Mouse (Mus musculus): Measurements from ENCODE around the gene Slf2. TPM values are rescaled to one million over a fixed set of nuclear protein-coding genes. Genes with fewer than 3 reads are reported as not detected.

Gene Slf2
- total and polyA plus RNA-seq, 3 experiments, result 44.1 to 79.7 (median 79.5) TPM

DNA sequence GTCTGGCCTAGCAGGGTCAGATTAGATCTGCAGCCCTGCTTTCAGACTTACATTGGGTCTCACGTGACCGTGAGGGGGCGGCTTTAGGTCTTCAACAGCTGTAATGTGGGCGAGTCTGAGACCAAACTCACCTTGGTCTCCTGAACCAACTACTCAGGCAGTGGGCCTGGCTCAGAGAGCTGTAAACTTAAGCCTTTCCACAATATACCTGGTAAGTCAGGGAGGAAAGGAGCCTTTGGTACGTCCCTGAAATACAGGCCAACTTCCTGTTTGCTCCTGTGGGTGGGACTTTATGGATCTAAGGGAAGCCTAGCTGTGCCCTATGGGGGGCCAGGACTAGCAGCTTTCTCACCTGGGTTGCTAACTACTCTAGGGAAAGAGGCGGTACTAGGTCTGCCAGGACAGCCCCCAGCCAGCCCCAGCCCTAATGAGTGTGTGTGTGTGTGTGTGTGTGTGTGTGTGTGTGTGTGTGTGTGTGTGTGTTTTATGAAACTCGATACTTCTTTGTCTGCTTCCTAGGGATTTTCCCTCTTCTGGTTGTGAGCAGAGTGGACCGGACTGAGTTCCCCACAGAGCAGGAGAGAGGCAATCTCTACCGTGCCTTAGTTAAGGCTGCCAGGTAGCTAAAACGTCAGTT, 83.5 kb downstream of the Slf2 start, which contains the start of gene Lzts2:
Gene Lzts2, plus strand, starts transcription at position 80 of the 637 bp plus-strand sequence.
- DNase-seq (ENCODE audit: low spot score) (peak; percentile 43), ATAC-seq (ENCODE audit: extremely low read depth, insufficient number of reproducible peaks, low FRiP score, poor library complexity, severe bottlenecking) (no peak)
- Histone ChIP-seq H3K4me3 (ENCODE audit: low read depth, low read length) (peak within 1 kb of the TSS; percentile 76), H3K36me3 (replicated peaks) (peaks cover 38% of the 10 kb centered on the region), H3K27me3 (ENCODE audit: insufficient read depth, low read length) (no peaks in the 10 kb centered on the region), H3K9me3 (replicated peaks) (no peaks in the 10 kb centered on the region), H3K4me1 (ENCODE audit: insufficient read depth, low read depth, low read length) (peaks cover 63% of the 10 kb centered on the region)
- TF ChIP-seq GATA2 (IDR thresholded peaks at IDR 0.05; ENCODE audit: borderline replicate concordance, low read depth, low read length), result no peak
- no peak for TF ChIP-seq CTCF (IDR thresholded peaks at IDR 0.05; ENCODE audit: low read depth, low read length)
- no peak for TF ChIP-seq GATA1 (IDR thresholded peaks at IDR 0.05; ENCODE audit: borderline replicate concordance, low read length)
- no peak for TF ChIP-seq TAL1 (conservative IDR thresholded peaks at IDR 0.05; ENCODE audit: low read depth, low read length)
- TF ChIP-seq POLR2AphosphoS5 (IDR thresholded peaks at IDR 0.05; ENCODE audit: insufficient replicate concordance, low read depth, low read length), result no peak

DNA sequence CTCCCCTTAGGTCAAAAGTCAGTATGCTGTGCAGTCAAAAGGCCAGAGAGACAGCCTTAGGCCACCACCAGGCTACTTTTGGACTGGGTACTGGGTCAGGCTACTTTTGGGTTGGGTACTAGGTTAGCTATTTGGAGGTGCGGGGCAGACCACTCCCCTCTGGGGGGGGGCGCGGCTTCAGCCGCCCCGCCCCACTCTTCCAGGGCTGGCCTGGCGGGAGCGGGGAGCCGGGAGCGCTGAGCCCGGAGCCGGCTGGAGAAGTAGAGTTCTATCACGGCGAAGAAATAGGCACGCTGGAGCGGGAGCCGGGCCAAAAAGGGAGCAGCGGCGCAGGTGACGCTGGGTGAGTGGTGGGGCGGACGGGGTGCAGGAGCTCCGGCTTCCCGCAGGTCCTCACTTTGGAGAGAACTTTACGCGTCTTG, 84.0 kb downstream of the Slf2 start:
- H3K36me3 ChIP-seq (replicated peaks), result peaks cover 35% of the 10 kb centered on the region
- ATAC-seq (ENCODE audit: extremely low read depth, insufficient number of reproducible peaks, low FRiP score, poor library complexity, severe bottlenecking), result no peak
- H3K4me3 ChIP-seq (ENCODE audit: low read depth, low read length), result peak overlapping the region; percentile 76
- H3K9me3 ChIP-seq (replicated peaks), result no peaks in the 10 kb centered on the region
- TF ChIP-seq POLR2AphosphoS5 (IDR thresholded peaks at IDR 0.05; ENCODE audit: insufficient replicate concordance, low read depth, low read length), result no peak
- TF ChIP-seq GATA1 (IDR thresholded peaks at IDR 0.05; ENCODE audit: borderline replicate concordance, low read length), result no peak
- no peak for TF ChIP-seq TAL1 (conservative IDR thresholded peaks at IDR 0.05; ENCODE audit: low read depth, low read length)
- TF ChIP-seq GATA2 (IDR thresholded peaks at IDR 0.05; ENCODE audit: borderline replicate concordance, low read depth, low read length), result no peak
- no peak for TF ChIP-seq CTCF (IDR thresholded peaks at IDR 0.05; ENCODE audit: low read depth, low read length)
- H3K27me3 ChIP-seq (ENCODE audit: insufficient read depth, low read length), result no peaks in the 10 kb centered on the region
- peaks cover 64% of the 10 kb centered on the region for H3K4me1 ChIP-seq (ENCODE audit: insufficient read depth, low read depth, low read length)
- DNase-seq (ENCODE audit: low spot score), result no peak

DNA sequence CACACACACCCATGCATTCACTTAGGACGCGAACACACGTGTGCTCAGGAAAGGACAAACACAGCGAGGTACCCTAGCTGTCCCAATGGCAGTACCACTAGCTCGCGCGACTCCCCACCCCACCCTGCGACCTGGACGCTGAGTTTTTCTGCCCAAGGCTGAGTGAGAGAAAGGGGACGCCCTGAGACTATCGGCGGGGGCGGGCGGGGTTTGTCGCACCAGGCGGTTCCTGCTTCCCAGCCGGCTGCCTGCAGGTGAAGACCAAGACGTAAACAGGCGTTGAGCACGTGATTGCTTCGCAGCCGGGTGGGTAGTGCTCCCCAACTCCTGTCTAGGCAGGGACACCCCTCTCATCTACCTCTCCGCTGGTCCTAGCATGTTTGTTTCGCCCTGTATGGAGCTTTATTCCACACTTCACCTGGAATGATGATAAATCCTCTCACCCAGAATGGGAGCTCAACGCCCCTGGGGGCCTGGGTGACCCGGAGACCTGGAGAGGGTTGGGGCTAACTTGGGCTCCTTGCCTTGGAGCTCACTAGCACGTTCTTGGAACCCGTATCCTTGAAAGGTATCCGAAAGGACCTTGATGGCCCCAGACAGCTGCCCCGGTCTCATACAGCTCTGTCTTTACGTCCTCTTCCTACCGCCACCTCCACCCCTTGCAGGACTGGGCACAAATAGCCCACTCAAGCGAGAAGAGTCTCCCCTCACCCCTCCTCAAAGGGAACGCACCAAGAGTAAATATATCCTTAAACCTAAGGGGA, 84.7 kb downstream of the Slf2 start:
- Histone ChIP-seq H3K9me3 (replicated peaks) (no peaks in the 10 kb centered on the region), H3K4me3 (ENCODE audit: low read depth, low read length) (peak overlapping the region; percentile 76), H3K4me1 (ENCODE audit: insufficient read depth, low read depth, low read length) (peaks cover 68% of the 10 kb centered on the region), H3K27me3 (ENCODE audit: insufficient read depth, low read length) (no peaks in the 10 kb centered on the region), H3K36me3 (replicated peaks) (peaks cover 35% of the 10 kb centered on the region)
- ATAC-seq (ENCODE audit: extremely low read depth, insufficient number of reproducible peaks, low FRiP score, poor library complexity, severe bottlenecking) (0 out of 2 replicates have a peak, but pooled peaks have one; percentile 5), DNase-seq (ENCODE audit: low spot score) (peak; percentile 61)
- TF ChIP-seq CTCF (IDR thresholded peaks at IDR 0.05; ENCODE audit: low read depth, low read length) (no peak), POLR2AphosphoS5 (IDR thresholded peaks at IDR 0.05; ENCODE audit: insufficient replicate concordance, low read depth, low read length) (no peak), TAL1 (conservative IDR thresholded peaks at IDR 0.05; ENCODE audit: low read depth, low read length) (no peak), GATA2 (IDR thresholded peaks at IDR 0.05; ENCODE audit: borderline replicate concordance, low read depth, low read length) (no peak), GATA1 (IDR thresholded peaks at IDR 0.05; ENCODE audit: borderline replicate concordance, low read length) (no peak)

- DNase-seq (ENCODE audit: low spot score), result peak; percentile 72
These were observed 85.6 kb downstream of the Slf2 start for GRCm38 (mm10) chr19:45016341-45017215.

GRCm38 (mm10) chr19:45017216-45017771, 86.3 kb downstream of the Slf2 start:
- peaks cover 34% of the 10 kb centered on the region for H3K36me3 ChIP-seq (replicated peaks)
- peak; percentile 75 for DNase-seq (ENCODE audit: low spot score)

More at GRCm38 (mm10) chr19:45016341-45017215, 85.6 kb downstream of the Slf2 start:
- Histone ChIP-seq H3K4me3 (ENCODE audit: low read depth, low read length) (peak overlapping the region; percentile 76), H3K4me1 (ENCODE audit: insufficient read depth, low read depth, low read length) (peaks cover 76% of the 10 kb centered on the region), H3K9me3 (replicated peaks) (no peaks in the 10 kb centered on the region), H3K27me3 (ENCODE audit: insufficient read depth, low read length) (no peaks in the 10 kb centered on the region), H3K36me3 (replicated peaks) (peaks cover 35% of the 10 kb centered on the region)
- TF ChIP-seq GATA1 (IDR thresholded peaks at IDR 0.05; ENCODE audit: borderline replicate concordance, low read length), result no peak
- ATAC-seq (ENCODE audit: extremely low read depth, insufficient number of reproducible peaks, low FRiP score, poor library complexity, severe bottlenecking), result no peak

More at GRCm38 (mm10) chr19:45017216-45017771, 86.3 kb downstream of the Slf2 start:
- TF ChIP-seq GATA1 (IDR thresholded peaks at IDR 0.05; ENCODE audit: borderline replicate concordance, low read length), result no peak
- no peak for TF ChIP-seq CTCF (IDR thresholded peaks at IDR 0.05; ENCODE audit: low read depth, low read length)
- TF ChIP-seq POLR2AphosphoS5 (IDR thresholded peaks at IDR 0.05; ENCODE audit: insufficient replicate concordance, low read depth, low read length), result no peak
- no peak for TF ChIP-seq TAL1 (conservative IDR thresholded peaks at IDR 0.05; ENCODE audit: low read depth, low read length)
- TF ChIP-seq GATA2 (IDR thresholded peaks at IDR 0.05; ENCODE audit: borderline replicate concordance, low read depth, low read length), result no peak
- H3K27me3 ChIP-seq (ENCODE audit: insufficient read depth, low read length), result no peaks in the 10 kb centered on the region
- ATAC-seq (ENCODE audit: extremely low read depth, insufficient number of reproducible peaks, low FRiP score, poor library complexity, severe bottlenecking), result no peak
- H3K4me3 ChIP-seq (ENCODE audit: low read depth, low read length), result peak overlapping the region; percentile 76
- no peaks in the 10 kb centered on the region for H3K9me3 ChIP-seq (replicated peaks)
- H3K4me1 ChIP-seq (ENCODE audit: insufficient read depth, low read depth, low read length), result peaks cover 78% of the 10 kb centered on the region
